Mouse (Mus musculus): ENCODE measurements at regions not wholly inside any gene's neighbourhood (a gene's known extent, or its start where the extent isn't known, plus 50 kb on each side); places are given as distances from the start of the nearest gene placed in this dataset.

DNA sequence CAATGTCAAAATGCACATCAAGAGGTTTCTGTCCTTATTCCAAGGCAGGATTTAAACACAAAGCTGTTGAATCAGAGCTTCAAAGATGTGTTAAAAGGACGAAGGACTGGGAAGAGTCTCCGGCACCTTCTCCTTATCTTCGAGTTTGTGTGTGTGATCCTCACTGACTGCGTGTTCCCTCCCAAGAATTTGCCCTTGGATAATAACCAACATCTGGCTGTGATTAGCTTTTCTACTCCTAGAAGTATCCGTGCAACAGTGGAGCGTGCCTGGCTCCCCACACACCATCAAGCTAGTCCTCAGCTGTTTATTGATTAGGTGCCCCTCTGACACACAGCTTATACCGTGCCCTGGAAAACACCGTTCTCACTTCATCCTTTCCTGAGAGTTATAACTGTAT is 130.0 kb upstream of the Nav3 start:
- no peak for ATAC-seq (ENCODE audit: insufficient number of reproducible peaks, low FRiP score)
- Histone ChIP-seq H3K4me1 (replicated peaks) (0 out of 2 replicates have a peak, but pooled peaks cover 2% of the 10 kb centered on the region), H3K9me3 (replicated peaks) (no peaks in the 10 kb centered on the region), H3K9ac (no peak overlapping the region), H3K4me2 (no peak overlapping the region), H3K27ac (ENCODE audit: poor library complexity, severe bottlenecking) (no peak overlapping the region), H3K27me3 (replicated peaks) (no peaks in the 10 kb centered on the region), H3K4me3 (no peak overlapping the region), H3K36me3 (no peaks in the 10 kb centered on the region)
- 52% methylated on average over 8 of the region's 8 CpGs for WGBS

DNA sequence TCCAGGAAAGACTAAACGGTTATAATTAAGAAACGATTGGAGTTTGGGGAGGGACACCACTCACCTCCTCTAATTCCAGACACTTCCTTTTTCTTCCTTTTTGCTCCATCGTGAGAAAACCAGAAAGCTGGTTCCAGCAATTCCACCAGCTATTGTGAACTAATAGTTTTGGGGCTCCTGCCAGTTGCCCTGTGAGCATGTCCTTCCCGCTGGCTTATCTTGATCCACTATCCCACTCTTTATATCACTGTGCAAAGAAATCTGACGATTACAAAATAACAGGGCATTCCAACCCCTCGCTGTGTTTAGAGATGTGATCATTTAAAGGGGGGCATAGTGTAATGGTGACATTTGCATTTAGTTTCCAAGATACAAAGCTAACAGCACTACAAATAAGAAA is 130.5 kb upstream of the Nav3 start:
- Histone ChIP-seq H3K4me1 (replicated peaks) (0 out of 2 replicates have a peak, but pooled peaks cover 2% of the 10 kb centered on the region), H3K27me3 (replicated peaks) (no peaks in the 10 kb centered on the region), H3K36me3 (no peaks in the 10 kb centered on the region), H3K27ac (ENCODE audit: poor library complexity, severe bottlenecking) (no peak overlapping the region), H3K9ac (no peak overlapping the region), H3K4me2 (no peak overlapping the region), H3K4me3 (no peak overlapping the region), H3K9me3 (replicated peaks) (no peaks in the 10 kb centered on the region)
- WGBS, result 61% methylated on average over 6 of the region's 6 CpGs
- ATAC-seq (ENCODE audit: insufficient number of reproducible peaks, low FRiP score), result no peak

DNA sequence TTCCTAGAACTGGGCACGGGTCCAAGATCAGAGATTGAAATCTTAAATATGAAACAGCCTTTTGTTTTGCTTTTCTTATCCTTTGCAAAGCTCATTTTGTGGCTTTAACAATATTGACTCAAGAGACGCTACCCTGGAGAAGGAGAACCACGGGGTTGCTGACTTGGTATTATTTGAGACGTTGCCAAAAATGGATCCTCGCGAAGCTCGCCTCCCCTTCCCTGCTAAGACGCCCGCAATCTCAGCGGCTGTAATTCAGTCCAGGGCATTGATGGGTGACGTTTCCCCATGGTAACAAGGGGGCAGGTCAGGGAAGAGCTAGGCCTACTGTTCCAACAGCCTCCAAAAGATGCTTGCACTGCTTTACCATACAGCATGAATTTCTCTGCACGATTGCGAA is 131.5 kb upstream of the Nav3 start:
- no peak for ATAC-seq (ENCODE audit: insufficient number of reproducible peaks, low FRiP score)
- no peak overlapping the region for H3K9ac ChIP-seq
- H3K36me3 ChIP-seq, result no peaks in the 10 kb centered on the region
- no peak overlapping the region for H3K27ac ChIP-seq (ENCODE audit: poor library complexity, severe bottlenecking)
- H3K4me1 ChIP-seq (replicated peaks), result 0 out of 2 replicates have a peak, but pooled peaks cover 2% of the 10 kb centered on the region
- no peaks in the 10 kb centered on the region for H3K9me3 ChIP-seq (replicated peaks)
- no peak overlapping the region for H3K4me2 ChIP-seq
- 70% methylated on average over 13 of the region's 13 CpGs for WGBS
- H3K4me3 ChIP-seq, result no peak overlapping the region
- H3K27me3 ChIP-seq (replicated peaks), result no peaks in the 10 kb centered on the region

DNA sequence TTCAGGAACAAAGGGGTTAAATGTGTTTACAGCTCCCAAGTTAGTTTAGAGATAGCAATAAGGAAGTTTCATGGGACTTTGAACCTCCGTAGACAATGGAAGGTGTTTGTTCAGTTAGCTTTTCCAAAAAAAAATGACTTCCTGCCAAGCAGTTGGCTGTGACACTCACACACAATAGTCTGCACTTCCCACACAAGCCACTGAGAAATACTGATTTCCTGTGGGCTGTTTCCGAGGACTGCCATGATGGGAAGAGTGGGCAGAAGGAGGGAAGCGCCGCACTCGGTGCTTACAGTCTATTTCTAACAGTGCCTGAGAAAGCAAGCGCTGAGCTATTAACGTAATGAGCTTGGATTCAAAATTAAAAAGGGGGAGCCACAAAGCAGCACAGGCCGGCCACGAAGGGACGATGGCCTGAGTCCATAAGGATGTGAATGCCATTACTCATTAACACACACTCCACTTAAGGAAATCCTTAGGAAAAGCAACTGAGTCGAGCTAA is 144.4 kb upstream of the Nav3 start:
- H3K4me1 ChIP-seq (replicated peaks), result no peaks in the 10 kb centered on the region
- ATAC-seq (ENCODE audit: insufficient number of reproducible peaks, low FRiP score), result peak; percentile 51; the same call in 1 of the 2 replicates
- H3K4me2 ChIP-seq, result no peak overlapping the region
- H3K9me3 ChIP-seq (replicated peaks), result no peaks in the 10 kb centered on the region
- no peaks in the 10 kb centered on the region for H3K27me3 ChIP-seq (replicated peaks)
- no peak overlapping the region for H3K4me3 ChIP-seq
- H3K9ac ChIP-seq, result no peak overlapping the region
- H3K27ac ChIP-seq (ENCODE audit: poor library complexity, severe bottlenecking), result peak overlapping the region; percentile 32; the same call in 1 of the 2 replicates
- H3K36me3 ChIP-seq, result no peaks in the 10 kb centered on the region
- WGBS, result 52% methylated on average over 11 of the region's 11 CpGs

DNA sequence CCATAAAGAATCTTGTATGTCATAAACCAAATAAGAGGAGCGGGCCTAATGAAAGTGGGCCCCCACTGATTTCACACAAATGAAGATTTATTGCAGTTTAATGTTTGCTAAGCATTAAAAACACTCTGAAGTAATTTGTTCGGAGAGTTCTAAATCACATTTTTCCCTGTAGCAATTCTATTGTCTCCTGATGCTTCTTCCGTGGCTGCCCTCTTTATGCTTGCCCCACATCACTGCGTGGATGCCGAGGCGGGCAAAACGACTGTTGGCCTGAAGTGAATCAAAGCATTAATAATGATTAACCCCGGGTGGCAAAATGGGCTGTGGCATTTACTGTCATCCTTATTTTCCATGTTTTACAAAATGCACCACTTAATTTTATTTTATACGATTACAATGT is 134.9 kb upstream of the E2f7 start:
- no peak for ATAC-seq (ENCODE audit: insufficient number of reproducible peaks, low FRiP score)
- no peaks in the 10 kb centered on the region for H3K27me3 ChIP-seq (replicated peaks)
- H3K4me3 ChIP-seq, result no peak overlapping the region
- H3K9me3 ChIP-seq (replicated peaks), result peaks cover 8% of the 10 kb centered on the region
- no peak overlapping the region for H3K9ac ChIP-seq
- WGBS, result 83% methylated on average over 9 of the region's 9 CpGs
- H3K36me3 ChIP-seq, result no peaks in the 10 kb centered on the region
- no peaks in the 10 kb centered on the region for H3K4me1 ChIP-seq (replicated peaks)
- H3K4me2 ChIP-seq, result no peak overlapping the region
- no peak overlapping the region for H3K27ac ChIP-seq (ENCODE audit: poor library complexity, severe bottlenecking)

DNA sequence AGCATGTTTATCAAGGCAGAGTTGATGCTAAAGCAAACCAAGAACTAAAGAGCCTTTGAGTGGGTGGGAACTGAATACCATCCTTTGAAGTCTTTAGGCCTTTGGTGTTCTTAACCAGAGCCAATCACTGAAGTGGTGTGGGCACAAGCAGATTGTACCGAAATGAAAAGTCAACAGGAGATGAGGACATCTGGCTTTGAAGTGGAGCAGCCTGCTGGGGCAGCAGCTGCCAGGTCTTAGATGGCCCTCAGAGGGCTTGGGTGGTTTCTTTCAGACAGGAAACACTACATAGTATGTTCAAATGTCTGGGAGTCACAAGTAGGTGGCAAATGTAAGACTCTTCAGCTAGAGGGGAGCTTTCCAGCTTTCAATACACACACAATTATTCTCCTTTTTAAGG is 128.2 kb upstream of the E2f7 start:
- H3K36me3 ChIP-seq, result no peaks in the 10 kb centered on the region
- no peak for ATAC-seq (ENCODE audit: insufficient number of reproducible peaks, low FRiP score)
- H3K4me3 ChIP-seq, result no peak overlapping the region
- no peaks in the 10 kb centered on the region for H3K4me1 ChIP-seq (replicated peaks)
- H3K4me2 ChIP-seq, result no peak overlapping the region
- H3K9me3 ChIP-seq (replicated peaks), result peaks cover 8% of the 10 kb centered on the region
- no peak overlapping the region for H3K9ac ChIP-seq
- no peaks in the 10 kb centered on the region for H3K27me3 ChIP-seq (replicated peaks)
- no peak overlapping the region for H3K27ac ChIP-seq (ENCODE audit: poor library complexity, severe bottlenecking)
- WGBS, result 18% methylated on average over 1 of the region's 1 CpGs

DNA sequence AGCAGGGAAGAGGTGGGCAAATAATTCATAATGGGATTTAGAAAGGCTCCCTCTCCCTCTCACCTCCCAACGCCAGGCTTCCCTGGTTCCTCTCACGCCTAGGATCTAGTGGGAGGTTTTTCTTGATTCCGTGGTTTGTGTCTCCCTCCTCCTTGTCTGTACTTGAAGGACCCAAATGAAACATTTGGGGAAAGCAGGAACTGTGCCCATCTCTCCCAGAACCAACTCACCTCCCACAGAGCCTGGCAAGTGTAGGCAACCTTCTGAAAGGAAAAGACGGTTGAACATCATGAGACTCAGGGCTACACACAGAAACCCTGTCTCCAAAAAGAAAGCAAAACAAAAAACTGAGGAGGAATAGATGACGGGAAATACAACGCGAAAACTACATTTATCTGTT is 126.0 kb upstream of the E2f7 start:
- H3K27me3 ChIP-seq (replicated peaks), result no peaks in the 10 kb centered on the region
- H3K9me3 ChIP-seq (replicated peaks), result peaks cover 1% of the 10 kb centered on the region
- H3K4me1 ChIP-seq (replicated peaks), result no peaks in the 10 kb centered on the region
- WGBS, result 75% methylated on average over 7 of the region's 7 CpGs
- no peak overlapping the region for H3K27ac ChIP-seq (ENCODE audit: poor library complexity, severe bottlenecking)
- ATAC-seq (ENCODE audit: insufficient number of reproducible peaks, low FRiP score), result no peak
- H3K9ac ChIP-seq, result no peak overlapping the region
- no peak overlapping the region for H3K4me2 ChIP-seq
- no peak overlapping the region for H3K4me3 ChIP-seq
- no peaks in the 10 kb centered on the region for H3K36me3 ChIP-seq

DNA sequence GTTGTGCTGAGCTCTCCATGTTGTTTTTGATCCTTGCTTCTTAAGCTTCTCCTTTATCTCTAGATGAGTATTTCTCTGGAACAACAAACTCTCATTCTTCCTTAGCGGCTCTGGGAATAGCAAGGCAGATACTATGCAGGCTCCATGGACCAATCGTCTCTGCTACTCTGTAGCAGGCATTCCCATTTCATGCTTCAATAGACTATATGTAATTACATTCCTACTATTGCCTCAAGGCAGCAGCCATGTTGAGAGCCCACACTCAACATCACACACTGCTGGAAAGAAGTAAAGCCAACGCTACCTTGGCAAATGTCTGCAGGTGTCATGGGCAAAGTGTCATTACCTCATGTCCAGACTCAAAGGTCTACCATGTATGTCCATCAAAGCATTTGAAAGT is 119.6 kb upstream of the E2f7 start:
- H3K27me3 ChIP-seq (replicated peaks), result no peaks in the 10 kb centered on the region
- WGBS, result 84% methylated on average over 3 of the region's 3 CpGs
- H3K9ac ChIP-seq, result no peak overlapping the region
- no peaks in the 10 kb centered on the region for H3K4me1 ChIP-seq (replicated peaks)
- H3K27ac ChIP-seq (ENCODE audit: poor library complexity, severe bottlenecking), result no peak overlapping the region
- no peaks in the 10 kb centered on the region for H3K9me3 ChIP-seq (replicated peaks)
- no peak for ATAC-seq (ENCODE audit: insufficient number of reproducible peaks, low FRiP score)
- H3K4me2 ChIP-seq, result no peak overlapping the region
- no peaks in the 10 kb centered on the region for H3K36me3 ChIP-seq
- H3K4me3 ChIP-seq, result no peak overlapping the region

DNA sequence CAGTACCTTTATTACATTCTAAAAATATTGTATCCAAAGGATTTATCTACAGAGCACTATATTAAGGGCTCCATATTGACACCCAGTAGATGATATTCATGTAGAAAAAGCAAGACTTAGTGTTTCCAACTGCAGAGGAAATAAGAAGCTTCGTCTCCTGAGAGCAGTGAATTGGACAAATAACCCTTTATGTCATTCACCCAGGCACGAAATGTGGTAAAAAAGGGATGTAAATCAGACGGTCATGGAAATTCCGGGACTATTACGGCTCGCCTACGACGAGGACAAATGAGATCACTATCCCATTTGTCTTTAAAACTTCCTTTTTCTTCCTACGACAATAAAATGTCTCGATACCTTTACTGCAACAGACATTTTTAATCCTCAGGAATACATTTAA is 104.8 kb upstream of the E2f7 start:
- WGBS, result 72% methylated on average over 10 of the region's 10 CpGs
- H3K27me3 ChIP-seq (replicated peaks), result no peaks in the 10 kb centered on the region
- H3K9me3 ChIP-seq (replicated peaks), result no peaks in the 10 kb centered on the region
- no peak for ATAC-seq (ENCODE audit: insufficient number of reproducible peaks, low FRiP score)
- no peaks in the 10 kb centered on the region for H3K36me3 ChIP-seq
- H3K9ac ChIP-seq, result no peak overlapping the region
- H3K4me1 ChIP-seq (replicated peaks), result no peaks in the 10 kb centered on the region
- no peak overlapping the region for H3K4me3 ChIP-seq
- H3K4me2 ChIP-seq, result no peak overlapping the region
- H3K27ac ChIP-seq (ENCODE audit: poor library complexity, severe bottlenecking), result no peak overlapping the region

DNA sequence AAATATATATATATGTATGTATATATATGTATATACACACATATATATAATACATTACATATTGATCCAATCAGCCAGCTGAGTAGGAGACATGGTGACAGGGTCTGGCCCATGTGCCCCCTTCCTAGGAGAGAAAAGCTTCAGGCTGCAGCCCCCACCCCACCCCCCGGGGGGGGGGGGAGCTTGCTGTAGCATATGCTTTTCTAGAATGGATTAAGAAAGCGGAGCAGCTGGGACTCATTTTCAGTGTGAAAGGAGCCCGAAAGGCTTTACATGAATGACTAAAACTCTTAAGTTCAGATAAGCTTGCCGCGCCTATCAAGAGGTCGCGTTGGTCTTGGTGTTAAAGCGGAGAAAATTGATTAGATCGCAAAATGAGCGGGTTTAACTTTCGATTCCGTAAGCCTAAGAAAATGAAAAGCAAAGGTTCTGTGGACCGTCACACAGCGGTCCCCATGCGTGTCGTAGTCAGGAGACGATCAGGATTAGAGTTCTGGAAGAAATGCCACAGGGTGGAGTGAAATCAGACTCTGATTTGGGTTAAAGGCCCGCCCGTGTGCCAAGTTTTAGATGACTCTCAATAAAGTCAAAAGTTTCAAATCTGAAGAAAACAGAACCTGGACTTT is 103.1 kb upstream of the E2f7 start:
- WGBS, result 76% methylated on average over 19 of the region's 19 CpGs
- Histone ChIP-seq H3K36me3 (no peaks in the 10 kb centered on the region), H3K9me3 (replicated peaks) (no peaks in the 10 kb centered on the region), H3K4me2 (no peak overlapping the region), H3K9ac (no peak overlapping the region), H3K27ac (ENCODE audit: poor library complexity, severe bottlenecking) (no peak overlapping the region), H3K4me1 (replicated peaks) (no peaks in the 10 kb centered on the region), H3K27me3 (replicated peaks) (no peaks in the 10 kb centered on the region), H3K4me3 (no peak overlapping the region)
- no peak for ATAC-seq (ENCODE audit: insufficient number of reproducible peaks, low FRiP score)

DNA sequence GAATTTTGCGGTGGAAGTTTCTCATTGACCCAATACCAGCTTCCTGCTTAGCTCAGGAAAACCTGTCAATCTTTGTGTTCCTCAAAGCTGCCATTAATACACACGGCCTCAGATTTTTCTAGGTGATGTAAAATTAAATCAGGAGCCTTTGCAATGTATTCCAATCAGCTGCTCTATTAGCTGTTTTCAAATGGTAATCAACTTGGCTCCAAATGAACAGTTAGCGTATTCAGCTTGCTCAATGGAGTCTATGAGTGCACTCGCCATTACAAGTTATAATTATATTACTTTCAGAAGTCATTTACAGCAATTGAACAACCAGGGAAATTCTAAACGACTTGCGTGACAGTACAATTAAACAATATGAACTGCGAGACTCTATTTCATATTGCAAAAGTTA is 97.6 kb upstream of the E2f7 start:
- no peaks in the 10 kb centered on the region for H3K36me3 ChIP-seq
- ATAC-seq (ENCODE audit: insufficient number of reproducible peaks, low FRiP score), result no peak
- no peaks in the 10 kb centered on the region for H3K4me1 ChIP-seq (replicated peaks)
- H3K4me3 ChIP-seq, result no peak overlapping the region
- H3K27ac ChIP-seq (ENCODE audit: poor library complexity, severe bottlenecking), result no peak overlapping the region
- H3K27me3 ChIP-seq (replicated peaks), result no peaks in the 10 kb centered on the region
- H3K4me2 ChIP-seq, result no peak overlapping the region
- whole genome bisulfite sequencing, result 82% methylated on average over 7 of the region's 7 CpGs
- no peak overlapping the region for H3K9ac ChIP-seq
- no peaks in the 10 kb centered on the region for H3K9me3 ChIP-seq (replicated peaks)

DNA sequence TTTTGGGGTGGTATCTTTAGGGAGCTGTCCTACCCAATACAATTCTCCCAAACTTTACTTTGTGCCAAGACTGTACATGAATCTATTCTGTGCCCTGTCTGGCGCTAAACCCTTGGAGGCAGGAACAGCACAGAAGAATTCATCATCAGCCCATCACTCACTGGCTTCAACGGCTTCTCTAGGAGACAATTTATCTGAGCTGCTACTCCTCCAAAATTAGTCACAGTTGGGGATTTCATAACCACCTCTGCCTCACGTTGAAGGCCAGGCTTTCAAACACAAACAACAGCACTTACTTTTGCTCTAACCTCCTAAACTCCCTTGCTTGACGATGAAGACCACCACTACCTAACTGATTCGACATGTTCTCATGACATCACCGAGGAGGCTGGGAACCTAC is 95.1 kb upstream of the E2f7 start:
- no peak overlapping the region for H3K4me3 ChIP-seq
- no peaks in the 10 kb centered on the region for H3K27me3 ChIP-seq (replicated peaks)
- H3K27ac ChIP-seq (ENCODE audit: poor library complexity, severe bottlenecking), result no peak overlapping the region
- 64% methylated on average over 6 of the region's 6 CpGs for WGBS
- H3K36me3 ChIP-seq, result no peaks in the 10 kb centered on the region
- H3K4me1 ChIP-seq (replicated peaks), result no peaks in the 10 kb centered on the region
- H3K9me3 ChIP-seq (replicated peaks), result no peaks in the 10 kb centered on the region
- ATAC-seq (ENCODE audit: insufficient number of reproducible peaks, low FRiP score), result no peak
- no peak overlapping the region for H3K9ac ChIP-seq
- H3K4me2 ChIP-seq, result no peak overlapping the region
